Mouse (Mus musculus) liver (tissue): ENCODE results near the gene Rfx4.

ENCODE experiments used
- DNase-seq: peaks from one replicate; pipeline ENCODE4 v3.0.0-alpha.2; 2020; ENCODE audit warnings: mixed read lengths

The Rfx4 gene

DNA sequence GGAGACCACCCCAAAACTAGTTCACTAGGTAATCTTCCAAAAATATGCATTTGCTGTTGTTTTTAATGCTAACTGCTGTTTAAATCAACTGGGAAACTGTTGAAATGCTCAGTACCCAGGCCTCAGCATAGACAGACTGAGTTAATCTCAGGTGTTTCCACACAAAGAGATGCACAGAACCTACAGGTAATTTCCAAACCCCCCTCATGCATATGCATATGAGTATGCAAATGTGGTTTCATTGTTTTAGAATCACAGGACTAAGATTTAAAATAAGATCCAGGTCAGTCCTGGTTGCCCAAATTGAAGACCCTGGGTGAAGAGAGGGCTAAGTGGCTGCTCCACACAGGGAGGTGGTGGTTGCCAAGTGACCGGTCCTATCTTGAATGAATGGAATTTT, 157.3 kb downstream of the Rfx4 start:
- no peak for DNase-seq

DNA sequence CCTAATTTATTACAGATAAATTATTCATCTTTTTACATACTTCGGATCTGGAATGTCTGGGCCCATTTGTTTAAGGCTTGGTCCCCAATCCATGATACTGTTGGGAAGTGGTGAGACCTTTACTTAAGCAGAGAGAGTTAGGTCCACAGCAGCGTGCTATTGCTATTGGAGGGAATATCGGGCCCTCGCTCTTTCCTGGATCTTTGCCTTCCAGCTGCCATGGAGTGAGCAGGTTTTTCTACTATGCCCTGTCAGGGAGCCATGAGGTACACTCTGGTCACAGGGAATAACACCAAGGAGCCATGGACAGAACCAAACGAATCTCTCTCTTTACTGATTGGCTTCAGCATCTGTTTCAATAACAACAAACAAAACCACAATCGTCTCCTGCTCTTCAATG, 159.6 kb downstream of the Rfx4 start:
- no peak for DNase-seq

DNA sequence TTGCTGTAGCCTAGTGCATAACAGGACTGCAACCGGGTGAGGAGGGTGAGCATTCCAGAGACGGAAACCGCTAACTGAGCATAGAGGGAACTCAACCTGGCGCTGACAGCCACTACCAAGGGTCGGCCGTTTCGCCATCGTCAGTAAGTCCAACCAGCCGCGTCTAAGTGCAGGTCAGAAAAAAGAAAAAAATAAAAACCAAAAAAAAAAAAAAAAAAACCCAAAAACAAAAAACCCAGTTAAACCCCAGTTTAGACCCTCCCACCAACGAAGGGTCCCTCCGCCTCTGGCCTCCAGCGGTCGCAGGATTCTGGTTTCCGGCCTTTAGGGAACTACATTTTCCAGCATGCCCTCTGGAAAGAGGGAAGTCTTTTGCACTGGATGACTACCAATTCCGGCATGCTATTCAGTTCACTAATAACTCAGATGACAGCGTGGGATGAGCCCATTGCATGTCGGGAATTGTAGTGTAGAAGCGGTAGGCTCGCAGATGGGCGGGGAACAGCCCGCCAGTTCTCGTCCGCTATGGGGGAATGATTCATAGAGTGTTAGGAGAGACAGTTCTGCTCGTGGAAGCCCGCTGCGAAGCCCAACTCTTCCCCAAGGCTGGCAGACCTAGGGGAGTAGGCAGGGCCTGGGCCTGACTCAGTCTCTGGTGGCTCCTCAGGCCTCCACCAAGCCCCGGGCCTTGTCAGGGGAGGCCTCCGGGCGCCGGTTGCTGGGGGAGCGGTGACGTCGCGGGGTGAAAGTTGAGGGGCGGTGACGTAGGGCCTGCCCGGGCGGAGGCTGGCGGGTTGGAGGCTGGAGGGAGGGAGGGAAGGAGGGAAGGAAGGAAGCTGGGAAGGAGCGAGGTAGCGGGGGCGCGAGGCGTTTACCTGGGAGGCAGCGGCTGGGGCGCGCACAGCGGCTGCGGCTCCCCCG, 161.2 kb downstream of the Rfx4 start, which contains the start of gene Ric8b:
Ric8b (plus strand) TSS at position 807 of the 921 bp plus-strand sequence.
- peak; percentile 92 for DNase-seq

DNA sequence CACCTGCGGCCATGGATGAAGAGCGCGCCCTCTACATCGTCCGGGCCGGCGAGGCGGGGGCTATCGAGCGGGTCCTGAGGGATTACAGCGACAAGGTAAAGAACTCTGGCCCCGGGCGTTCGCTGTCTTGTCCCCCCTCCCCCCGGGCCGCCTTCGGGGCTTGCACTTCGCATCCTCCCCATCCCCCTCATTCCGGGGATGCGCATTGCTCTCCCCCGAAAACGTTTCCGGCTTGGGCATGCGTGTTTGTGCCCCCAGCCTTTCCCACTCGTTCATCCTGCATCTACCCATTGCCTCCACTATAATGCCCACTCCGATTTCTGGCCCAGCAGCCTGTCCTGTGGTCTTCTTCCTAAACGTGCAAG, 161.9 kb downstream of the Rfx4 start:
- DNase-seq = no peak

DNA sequence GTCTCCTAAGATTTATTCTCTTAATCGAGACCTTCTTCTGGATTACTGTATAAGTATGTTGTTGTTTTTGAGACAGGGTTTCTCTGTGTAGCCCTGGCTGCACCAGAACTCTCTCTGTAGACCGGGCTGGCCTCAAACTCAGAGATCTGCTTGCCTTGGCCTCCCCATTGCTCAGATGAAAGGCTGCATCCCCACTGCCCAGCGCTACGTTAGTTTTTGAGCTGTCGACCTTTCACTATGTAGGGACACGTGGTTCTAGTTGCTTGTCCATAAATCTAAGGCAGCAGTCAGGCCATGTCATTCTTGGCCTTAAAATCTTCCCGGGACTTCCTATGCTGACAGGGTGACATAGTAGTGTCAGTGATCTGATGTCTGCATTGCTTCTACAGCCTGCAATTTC, 170.5 kb downstream of the Rfx4 start:
- no peak for DNase-seq

DNA sequence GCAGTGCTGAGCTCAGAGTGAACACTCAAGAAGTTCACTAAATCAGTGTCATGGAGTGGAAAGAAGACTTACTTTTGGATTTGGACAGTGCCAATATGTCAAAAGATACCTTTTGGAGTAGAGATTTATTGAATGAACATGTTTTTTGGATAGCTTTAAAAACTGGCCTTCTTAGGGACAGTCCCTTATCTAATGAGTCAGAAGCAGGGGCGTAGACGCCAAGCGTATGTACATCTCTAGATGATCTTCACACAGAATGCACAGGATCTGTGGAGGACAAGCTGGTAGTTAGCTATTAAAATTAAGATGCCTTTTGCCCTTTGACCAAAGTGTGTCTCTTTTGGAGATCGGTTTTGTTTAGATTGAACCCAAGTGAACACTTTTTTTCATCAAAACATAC, 171.0 kb downstream of the Rfx4 start:
- no peak for DNase-seq

DNA sequence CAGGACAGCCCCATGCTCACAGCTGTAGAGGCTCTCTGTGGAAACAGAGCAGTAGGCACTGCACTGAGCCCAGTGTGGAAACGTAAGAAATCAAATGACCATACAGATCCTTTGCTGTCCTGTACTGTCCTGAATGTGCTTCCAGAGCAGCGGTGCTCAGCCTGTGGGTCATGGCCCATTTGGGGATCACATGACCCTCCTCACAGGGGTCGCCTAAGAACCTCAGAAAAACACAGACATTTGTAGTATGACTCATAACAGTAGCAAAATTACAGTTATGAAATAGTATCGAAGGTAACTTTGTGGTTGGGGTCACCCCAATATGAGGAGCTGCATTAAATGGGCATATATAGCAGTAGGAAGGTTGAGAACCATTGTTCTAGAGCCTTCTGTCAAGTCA, 172.6 kb downstream of the Rfx4 start:
- no peak for DNase-seq

DNA sequence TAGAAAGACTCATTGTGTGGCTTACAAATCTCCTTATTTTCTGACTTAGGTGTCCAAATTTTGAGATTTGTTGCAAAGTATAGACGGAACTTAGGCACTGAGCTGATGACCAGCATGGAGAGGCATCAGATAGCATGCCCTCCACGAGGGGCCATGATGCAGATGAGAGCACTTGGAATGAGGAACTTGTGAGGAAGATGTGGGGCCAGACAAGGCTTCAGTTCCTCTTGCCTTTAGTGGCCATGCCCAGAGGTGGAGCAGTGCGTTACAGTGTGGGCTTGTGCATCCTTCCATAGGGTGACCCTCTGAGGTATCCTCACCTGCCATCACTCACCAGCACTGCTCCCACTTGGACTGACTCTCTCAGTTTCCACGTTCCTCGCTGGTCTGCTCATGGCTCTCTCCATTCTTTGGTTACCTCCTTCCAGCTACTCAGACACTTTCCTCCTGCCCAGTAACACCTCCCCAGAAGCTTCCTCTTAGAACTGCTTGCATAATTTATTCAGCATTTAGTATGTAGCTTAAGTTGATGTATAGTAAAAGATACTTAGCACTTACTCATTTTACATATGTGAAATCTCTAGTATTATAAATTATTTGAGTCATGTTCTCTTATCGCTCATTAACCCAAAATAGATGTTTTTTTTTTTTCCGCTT, 179.8 kb downstream of the Rfx4 start:
- DNase-seq = peak; percentile 7

DNA sequence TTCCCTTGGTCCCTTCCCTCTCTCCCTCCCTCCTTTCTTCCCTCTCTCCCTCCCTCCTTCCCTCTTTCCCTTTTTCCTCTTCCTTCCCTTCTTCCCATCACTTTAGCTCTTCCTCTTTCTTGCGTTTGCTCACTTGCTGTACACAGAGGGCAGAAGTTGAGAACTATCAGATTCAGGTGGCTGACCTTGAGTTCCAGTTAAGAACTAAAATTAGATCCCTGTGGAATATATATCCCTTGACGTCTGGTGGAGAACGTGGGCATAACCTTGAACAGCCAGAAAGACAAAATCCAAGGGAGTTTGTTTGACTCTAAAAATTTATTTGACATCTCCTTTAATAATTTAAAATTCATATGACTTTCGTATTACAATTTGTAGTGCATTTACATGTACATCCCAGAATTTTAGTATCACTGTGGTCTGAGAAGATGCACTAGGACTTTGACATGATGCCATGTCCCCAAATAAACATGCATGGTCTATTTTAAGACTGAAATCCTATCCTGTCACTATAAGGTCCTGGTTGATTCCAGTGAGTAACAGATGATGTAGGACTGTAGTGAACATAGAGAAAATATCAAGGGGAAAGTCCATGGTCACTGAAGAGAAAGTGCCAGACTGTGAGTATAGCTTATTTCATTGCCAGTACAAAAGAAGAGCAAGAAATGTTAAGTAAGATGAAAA, 181.1 kb downstream of the Rfx4 start:
- no peak for DNase-seq

DNA sequence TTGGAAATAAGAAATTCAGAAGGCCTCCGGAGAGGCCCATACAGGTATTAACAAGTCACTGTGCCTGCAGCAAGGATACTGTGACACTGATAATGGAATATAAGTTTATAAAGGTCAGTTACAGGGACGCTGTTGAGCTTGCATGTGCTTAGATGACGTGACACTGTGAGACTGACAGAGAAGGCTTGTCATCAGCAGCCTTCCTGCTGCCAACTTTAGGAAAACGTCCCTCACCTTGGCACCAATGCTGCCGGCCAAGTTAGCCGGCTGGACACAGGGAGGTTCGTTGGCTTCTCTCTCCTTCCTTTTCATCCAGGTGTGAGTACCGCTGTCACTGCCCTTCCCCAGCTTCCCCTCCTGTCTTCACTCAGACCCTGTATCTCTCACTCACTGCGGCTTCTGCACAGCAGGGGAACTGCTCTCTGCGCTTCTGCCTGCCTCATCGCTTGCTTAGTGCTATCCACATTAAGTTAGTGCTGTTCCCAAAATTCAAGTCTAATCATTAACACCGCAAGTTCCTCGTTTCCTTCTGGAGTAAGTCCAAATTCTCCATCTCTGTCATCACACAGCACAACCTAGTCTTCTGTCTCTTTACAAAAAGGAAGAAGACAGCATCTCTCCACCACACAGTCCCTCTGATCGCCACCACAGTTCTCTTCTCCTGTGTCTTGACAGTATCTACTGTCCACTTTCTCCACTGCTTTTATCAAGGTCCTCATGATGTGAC, 182.4 kb downstream of the Rfx4 start:
- no peak for DNase-seq

DNA sequence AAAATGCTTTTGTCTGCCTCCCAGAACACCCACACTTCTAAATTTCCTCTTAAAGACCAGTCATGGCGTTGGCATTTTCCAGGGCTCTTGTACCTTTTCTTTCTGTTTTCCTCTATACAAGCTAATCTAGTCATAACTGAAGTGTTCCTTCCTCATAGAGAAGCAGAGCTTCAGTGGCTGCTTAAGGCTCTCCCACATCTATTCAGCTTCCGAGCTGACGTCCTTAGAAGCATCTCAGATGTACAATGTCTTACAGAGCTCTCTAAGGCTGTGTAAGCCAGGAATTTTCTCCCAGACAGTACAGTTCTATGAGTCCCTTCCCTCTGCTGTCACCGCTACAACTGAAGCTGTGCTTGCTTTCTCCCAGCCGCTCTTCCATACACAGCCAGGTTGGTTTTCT, 183.0 kb downstream of the Rfx4 start:
- DNase-seq = no peak

DNA sequence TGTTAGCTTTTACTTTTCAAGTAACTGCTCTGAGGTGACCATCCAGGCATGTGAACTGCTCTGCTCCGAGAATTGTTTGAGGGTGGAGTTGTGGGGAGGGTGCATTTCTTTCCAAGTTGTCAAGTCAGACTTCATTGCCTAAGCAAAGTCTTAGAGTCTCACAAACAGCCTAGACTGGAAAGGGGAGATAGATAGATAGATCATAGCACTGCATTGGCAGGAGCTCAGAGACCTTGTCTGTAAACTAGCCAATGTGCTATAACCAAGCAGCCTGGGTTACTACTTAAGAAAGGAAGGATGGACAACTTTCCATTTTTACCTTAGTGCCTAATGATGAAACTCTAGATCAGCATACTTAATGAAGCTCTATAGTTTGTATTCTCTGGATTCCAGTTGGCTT, 184.5 kb downstream of the Rfx4 start:
- no peak for DNase-seq

DNA sequence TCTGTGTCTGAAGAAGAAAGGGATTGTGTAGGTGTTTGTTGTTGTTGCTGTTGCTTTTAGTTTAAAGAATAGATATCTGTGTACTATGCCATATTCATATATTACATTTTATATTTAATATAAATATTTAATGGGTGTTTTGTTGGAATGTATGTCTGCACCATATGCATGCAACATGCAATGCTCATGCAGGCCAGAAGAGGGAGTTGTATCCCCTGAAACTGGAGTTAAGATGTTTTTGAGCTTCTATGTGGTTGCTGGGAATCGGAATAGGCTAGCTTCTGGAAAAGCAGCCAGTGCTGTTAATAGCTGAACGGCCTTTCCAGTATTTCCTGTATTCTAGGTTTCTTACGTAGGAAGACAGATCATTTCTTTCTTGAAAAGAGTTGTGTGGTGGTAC, 189.8 kb downstream of the Rfx4 start:
- no peak for DNase-seq

DNA sequence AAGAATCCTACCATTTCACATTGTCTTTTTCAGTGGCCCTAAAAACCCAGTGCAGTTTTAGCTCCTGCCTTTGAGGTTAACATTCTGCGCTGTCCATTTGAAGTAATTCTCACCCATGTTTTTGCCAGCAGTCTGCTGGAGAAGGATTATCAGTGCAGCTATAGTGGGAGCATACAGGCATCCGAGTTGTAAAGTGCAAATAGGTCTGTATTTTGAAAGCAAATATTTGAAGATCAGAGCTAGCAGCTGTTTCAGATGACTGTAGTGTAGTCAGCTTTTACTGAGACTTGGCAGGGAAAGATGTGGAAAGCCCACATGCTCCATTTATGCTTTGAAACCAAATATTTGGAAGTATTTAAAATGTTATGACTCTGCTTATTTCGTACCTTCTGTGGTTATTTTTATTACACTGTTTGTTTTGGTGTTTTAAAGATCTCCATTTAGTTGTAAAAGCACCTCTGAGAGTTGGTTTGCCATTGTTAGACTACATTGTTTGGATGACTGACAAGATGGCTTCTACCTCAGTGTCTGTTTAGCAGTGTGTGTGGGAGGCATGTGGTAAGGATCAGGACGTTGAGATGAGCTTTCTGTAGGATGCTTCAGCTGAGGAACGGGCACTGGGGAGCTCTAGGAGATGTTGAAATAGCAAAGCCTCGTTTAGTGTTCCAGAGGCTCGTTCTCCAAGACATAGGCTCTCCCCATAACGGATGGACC, 193.3 kb downstream of the Rfx4 start:
- DNase-seq = no peak

DNA sequence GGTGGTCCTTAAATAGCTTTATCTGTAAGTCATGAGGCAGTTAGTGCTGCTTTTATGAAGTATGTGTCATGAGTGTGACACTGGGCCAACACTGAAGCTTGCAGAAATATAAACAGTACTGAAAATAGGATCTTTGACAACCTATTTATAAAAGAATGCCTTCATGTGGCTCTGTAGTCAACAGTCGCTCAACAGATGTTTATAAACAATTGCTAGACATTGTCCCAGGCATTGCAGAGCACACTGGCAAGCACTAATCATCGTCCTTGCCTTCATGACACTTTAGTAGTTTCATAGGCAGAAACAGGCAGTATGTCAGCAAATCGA, 193.8 kb downstream of the Rfx4 start:
- no peak for DNase-seq

DNA sequence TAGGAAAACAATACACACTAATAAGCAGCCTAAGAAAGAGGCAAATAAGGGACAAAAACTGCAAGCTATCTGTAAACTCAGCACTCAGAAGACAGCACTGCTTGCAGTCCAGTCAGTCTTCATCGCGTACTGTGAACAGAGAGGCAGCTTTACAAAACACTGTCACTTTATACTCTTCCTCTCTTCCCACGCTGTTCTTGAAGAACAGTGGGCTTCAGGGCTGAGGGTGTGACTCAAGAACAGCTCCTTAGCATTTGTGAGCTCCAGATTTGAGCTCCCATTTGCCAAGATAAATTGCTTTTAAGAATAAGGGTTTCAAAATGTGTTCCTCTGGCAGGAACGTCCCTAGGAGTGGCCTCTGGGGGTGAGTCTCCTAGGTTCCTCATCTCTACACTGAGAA, 194.5 kb downstream of the Rfx4 start:
- DNase-seq = no peak

DNA sequence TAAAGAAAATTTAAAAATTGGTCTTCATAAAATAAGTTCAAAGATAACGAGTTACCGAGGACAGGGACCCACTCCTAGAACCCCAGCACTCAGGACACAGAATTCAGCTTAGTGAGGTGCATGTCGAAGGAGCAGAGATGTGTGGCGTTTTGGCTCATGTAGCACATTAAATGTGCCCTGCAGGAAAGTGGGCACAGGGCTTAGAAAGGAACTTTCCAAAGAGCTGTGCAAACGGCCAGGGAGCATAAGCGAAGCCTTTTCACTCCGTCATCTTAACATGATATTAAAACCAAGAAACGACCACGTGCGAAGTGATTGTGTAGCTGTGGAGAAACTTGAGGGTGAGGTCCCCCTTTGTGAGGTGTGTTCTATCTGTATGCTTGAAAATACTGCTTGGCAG, 198.4 kb downstream of the Rfx4 start:
- no peak for DNase-seq
